In genomic region chr19:58297926-58298325, GRCm38 (mm10) we compare ENCODE assay signal across 18 mouse cellular contexts.
"Had no signal": no experiment of that assay in that cellular context is flagged by ENCODE, and none has a peak within 500 bp of the region (broad histone marks: within the 10 kb centered on the region; RNA-seq: fewer than 3 reads in every experiment).

No protein-coding gene starts in this region.

- H3K27me3 ChIP-seq: midbrain, embryonic 12.5 days; neural tube, embryonic 13.5 days; neural tube, embryonic 15.5 days had no signal

- DNase-seq: lung, adult 18-20 months; lung, embryonic 14.5 days; lung, postnatal 10 days; lung, postnatal 4 days; midbrain, embryonic 14.5 days; retina, postnatal 1 day; right cerebral cortex, postnatal 14 days; right cerebral cortex, postnatal 4 days; spleen, adult 18-20 months; thymus, adult 18-20 months; thymus, postnatal 14 days; thymus, postnatal 36 days had no signal

- H3K36me3 ChIP-seq: midbrain, embryonic 10.5 days; midbrain, embryonic 12.5 days; neural tube, embryonic 13.5 days; neural tube, embryonic 15.5 days had no signal

- H3K4me1 ChIP-seq: midbrain, embryonic 10.5 days; midbrain, embryonic 12.5 days had no signal

- H3K9ac ChIP-seq: lung, embryonic 14.5 days; midbrain, embryonic 12.5 days; neural tube, embryonic 13.5 days; neural tube, embryonic 15.5 days had no signal

- ATAC-seq: midbrain, embryonic 16.5 days had no signal

- H3K9me3 ChIP-seq: midbrain, embryonic 10.5 days; midbrain, embryonic 12.5 days; neural tube, embryonic 13.5 days; neural tube, embryonic 15.5 days had no signal

- H3K27ac ChIP-seq: midbrain, embryonic 12.5 days; neural tube, embryonic 13.5 days; neural tube, embryonic 15.5 days had no signal

- H3K4me3 ChIP-seq: midbrain, embryonic 10.5 days; midbrain, embryonic 12.5 days; myocyte; neural tube, embryonic 13.5 days; neural tube, embryonic 15.5 days had no signal

- H3K4me2 ChIP-seq: lung, embryonic 14.5 days; midbrain, embryonic 12.5 days; neural tube, embryonic 13.5 days; neural tube, embryonic 15.5 days had no signal
